Mouse (Mus musculus) left cerebral cortex, adult 11 months (tissue): ENCODE data around the gene Usp7.
"Not testable (repeated sequence)": the region's sequence is repeated elsewhere in the genome, so short reads cannot be mapped to it uniquely, and the experiment has no call there.

Experiments
- DNase-seq: peaks from one replicate; pipeline ENCODE4 v3.0.0; 2022; ENCODE audit warnings: low spot score

The Usp7 gene

DNA sequence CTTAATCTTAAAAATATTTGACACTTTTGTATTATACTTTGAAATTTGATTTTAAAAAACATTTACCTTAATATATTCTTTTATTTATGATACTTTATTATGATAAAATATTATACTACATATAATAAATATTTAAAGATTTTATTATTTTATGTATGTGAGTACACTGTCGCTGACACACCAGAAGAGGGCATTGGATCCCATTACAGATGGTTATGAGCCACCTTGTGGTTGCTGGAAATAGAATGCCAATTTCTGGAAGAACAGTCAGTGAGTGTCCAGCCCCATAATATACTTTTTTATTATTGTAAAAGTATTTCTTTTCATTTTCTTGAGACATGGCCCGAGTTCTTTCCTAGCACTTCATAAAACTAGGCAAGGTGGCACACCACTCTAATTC, 10.4 kb downstream of the Usp7 start:
- DNase-seq, result no peak

DNA sequence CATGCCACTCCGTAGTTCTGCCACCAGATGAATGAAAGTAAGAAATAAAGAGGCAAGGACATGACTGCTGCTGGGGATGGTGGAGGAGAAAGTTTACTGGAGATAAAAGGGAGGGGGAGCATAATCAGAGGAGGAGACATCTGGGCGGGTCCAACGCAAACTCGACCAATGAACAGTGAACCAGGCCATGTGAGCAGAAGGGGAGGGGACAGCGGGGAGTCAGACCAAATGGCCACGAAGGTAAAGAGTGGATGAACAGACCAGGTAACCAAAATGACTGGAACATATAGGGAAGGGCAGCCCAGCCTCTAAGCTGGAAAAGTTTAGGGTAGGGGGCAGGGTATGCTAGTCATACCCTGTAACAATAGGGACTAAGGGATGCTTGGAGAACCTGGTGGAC, 10.9 kb downstream of the Usp7 start:
- DNase-seq, result no peak

DNA sequence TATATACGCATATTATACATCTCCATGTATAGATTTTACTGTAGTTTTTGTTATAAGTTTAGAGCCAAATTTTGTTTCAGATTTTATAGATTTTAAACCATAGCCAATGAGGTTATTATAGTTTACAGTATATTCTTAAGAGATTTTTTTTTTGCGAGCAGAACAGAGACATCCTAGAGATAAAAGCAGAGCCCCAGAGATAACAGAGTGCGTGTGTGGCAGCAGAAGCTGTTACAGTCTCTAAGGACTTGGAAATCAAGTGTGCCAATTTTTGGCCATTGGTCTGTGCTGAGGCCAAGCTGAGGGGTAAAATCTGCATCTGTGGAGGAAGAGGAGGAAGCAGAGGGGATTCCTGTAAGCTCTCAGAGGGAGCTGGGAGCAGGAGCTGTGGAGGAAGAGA, 11.9 kb downstream of the Usp7 start:
- no peak for DNase-seq

DNA sequence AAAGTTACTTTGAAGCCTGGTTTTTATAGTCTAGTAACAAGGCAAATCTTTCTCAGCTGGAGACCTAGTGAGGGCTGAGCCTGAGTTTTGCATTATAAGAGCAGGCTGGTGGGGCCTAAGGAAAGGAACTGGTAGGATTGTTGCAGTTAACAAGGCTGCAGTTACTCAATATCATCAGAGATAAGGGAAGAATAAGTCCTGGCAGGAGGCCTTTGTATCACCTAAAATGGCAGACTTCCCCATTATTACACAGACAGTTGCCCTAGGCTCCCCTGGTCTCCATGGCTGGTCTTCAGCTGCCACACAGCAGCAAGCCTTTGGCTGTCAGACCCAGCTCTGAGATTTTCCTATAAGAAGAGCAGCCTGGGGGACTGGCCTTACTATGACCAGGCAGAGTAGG, 13.4 kb downstream of the Usp7 start:
- no peak for DNase-seq

DNA sequence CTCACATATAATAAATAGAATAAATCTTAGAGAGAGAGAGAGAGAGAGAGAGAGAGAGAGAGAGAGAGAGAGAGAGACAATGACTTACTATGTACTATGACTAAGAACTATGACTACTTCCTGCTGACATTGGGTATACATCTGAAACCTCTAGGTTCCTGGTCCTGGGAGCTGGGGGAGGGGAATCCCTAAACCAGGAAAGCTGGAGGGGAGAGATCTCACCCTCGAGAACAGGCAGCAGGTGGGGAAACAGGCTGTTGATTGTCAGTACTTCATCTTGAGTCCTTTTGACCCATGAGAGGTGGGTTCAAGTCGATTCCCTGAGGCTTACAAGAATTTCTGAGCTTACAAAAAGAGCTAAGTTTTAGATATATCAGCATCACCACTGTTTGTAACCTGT, 14.9 kb downstream of the Usp7 start:
- no peak for DNase-seq

DNA sequence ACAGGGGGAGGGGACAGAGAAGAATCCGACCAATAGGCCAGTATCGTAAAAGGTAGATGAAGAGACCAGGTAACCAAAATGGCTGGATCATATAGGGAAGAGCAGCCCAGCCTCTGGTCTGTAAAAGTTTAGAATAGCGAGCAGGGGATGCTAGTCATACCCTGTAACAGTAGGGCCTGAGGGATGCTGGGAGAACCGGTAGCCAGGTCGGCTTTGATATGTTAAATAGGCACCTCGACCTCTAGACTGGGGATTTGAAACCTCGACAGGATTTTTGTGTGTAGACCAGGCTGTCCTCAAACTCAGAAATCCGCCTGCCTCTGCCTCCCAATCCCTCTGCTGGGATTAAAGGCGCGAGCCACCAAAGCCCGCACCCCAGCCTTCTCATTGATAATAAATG, 15.5 kb downstream of the Usp7 start:
- no peak for DNase-seq

DNA sequence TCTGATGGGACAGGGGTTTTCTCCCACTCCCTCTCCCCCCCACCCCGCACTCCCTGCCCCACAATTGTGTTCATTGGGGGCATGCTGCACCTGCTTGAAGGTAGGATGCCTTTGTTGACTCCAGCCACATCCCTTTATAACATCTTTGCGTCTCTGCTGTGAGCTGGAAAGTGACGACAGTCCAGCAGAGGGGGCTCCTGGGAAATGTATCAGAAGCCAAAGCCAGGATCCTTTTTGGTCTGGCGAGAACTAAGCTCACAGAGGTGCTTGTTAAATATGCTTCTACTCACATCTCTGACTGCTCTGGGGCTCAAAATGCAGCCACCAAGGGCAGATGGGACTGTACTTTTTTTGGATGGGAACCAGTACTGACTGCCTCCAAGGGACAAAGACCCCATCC, 21.0 kb downstream of the Usp7 start:
- DNase-seq, result no peak

DNA sequence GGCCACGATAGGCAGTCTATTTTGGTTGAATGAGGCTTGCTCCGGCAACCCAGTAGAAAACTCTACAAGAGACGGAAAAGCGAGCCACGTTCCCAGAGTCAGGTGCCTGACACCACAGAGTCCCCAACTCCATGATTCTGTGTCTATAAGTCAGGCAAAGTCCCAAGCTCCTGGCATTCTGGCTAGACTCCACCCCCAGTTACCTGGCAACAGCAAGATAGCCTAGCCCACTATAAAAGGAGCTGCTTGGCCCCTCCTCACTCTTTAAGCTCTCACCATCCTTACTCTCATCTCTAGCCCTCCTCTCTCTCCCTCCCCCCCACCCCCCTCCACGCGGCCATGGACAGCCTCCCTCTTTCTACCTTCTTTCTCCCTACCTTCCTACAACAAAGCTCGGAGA, 21.8 kb downstream of the Usp7 start:
- not testable (repeated sequence) for DNase-seq

DNA sequence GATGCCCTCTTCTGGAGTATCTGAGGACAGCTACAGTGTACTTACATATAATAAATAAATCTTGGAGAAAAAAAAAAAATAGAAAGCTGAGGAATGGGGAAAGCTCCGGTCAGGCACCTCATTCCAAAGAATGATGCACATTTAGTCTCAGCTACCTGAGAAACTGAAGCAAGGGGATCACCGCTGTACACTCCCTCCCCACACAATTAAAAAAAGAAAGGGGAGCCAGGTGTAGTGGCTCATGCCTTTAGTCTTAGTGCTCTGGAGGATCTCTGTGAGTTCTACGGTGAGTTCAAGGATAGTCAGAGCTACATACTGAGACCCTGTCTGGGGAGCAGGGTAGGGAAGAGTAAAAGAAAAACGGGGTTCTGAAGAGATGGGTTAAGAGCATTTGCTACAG, 22.6 kb downstream of the Usp7 start:
- DNase-seq, result no peak

DNA sequence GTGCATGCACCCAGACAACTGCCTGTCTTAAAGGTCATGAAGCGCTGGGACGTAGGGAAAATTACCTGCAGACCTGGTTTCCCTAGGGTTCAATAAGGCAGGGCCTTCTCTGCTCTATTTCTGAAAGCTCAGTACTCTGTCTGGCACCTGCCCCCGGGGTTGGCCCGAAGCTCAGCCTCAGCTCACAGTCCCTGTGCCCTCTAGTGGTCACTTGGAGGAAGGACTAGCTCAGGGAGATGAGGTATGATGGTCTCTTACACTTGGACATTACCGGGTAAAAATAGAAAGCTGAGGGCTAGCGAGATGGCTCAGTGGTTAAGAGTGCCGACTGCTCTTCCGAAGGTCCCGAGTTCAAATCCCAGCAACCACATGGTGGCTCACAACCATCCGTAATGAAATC, 23.0 kb downstream of the Usp7 start:
- peak; percentile 53 for DNase-seq

DNA sequence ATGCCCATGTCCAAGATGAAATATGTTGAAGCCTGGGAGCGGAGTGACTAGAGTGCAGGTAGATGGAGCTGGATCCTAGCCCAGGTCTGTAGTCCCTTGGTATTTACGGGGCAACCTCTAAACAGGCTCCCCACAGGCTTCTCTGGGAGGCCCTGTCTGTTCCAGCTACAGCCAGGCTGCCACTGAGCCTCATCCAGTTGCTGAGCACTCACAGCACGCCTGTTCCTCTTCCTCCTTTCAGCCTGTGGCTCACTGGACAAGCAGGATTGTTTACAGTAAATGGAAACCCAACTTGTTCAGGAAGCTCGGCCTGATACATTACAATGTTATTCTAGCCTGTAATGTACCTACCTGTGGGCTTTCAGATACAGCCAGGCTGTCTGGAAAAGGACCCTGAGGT, 23.5 kb downstream of the Usp7 start:
- no peak for DNase-seq

DNA sequence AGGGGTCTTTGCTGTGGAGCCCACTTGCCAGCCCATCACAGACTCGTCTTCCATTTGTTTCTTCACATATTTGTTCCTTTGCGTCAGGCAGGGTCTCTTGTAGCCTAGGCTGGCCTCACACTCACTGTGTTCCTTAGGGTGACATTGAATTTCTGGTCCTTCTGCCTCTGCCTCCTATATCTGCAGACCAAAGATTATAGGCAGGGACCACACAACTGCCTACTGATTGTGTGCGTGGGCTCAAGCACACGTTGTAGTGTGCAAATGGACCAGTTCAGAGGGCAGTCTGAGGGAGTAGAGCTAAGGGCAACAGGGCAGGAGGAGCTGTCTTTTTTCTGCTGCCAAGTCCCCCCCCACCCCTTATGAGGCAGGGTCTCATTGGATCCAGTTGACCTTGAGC, 24.0 kb downstream of the Usp7 start:
- no peak for DNase-seq

DNA sequence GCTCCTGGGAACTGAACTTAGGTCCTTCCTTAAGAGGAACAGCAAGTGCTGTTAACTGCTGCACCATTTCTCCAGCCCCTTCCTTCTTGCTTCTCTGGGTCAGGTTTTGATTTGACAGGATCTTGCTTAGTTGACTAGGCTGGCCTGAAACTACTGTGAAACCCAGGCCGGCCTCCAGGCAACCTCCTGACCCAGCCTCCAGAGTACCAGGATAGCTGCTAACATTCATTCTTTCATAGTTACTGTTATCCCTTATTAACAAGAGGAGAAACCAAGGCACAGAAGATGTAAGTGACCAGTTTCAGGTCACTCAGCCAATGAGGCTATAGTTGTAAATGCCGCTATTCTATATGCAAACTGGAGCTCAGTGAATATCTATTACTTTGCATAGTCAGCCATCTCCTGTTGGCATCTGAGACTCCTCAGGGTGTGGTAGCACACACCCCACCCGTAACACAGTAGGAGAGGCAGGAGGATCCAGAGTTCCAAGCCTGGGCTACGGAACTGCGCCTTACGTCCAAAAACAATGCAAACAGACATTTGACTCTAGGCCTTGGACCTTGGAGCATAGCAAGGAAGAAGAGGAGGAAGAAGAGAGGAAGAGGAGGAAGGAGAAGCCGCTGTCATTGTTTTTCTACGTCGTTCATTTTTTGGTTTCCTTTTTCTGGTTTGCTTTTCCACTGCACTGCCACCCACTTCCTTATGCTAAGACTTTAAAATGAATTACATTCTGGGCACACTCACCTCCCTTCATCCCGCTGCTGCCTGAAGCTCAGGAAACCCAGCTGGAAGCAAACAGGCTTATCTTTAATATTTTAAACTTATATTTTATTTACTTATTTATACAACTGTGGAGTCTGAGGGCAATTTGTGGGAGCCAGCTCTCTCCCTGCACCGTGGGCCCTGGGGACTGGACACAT, 24.7 kb downstream of the Usp7 start:
- no peak for DNase-seq

DNA sequence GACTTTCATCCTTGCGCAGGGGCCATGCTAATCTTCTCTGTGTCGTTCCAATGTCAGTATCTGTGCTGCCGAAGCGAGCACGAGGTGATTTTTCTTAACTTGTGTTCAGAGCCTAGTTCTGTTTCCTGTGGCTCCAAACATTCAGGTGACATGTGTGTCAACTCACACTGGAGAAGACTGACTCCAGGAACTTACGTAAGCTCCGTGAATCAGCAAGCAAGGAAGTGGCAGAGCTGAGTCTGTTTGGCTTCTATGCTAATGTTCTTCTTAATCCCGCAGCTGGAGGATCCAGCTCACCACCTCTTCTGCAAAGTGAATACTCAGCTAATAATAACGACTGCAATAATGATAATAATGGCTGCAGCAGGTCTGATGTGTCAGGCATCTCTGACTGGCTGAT, 25.9 kb downstream of the Usp7 start:
- no peak for DNase-seq

DNA sequence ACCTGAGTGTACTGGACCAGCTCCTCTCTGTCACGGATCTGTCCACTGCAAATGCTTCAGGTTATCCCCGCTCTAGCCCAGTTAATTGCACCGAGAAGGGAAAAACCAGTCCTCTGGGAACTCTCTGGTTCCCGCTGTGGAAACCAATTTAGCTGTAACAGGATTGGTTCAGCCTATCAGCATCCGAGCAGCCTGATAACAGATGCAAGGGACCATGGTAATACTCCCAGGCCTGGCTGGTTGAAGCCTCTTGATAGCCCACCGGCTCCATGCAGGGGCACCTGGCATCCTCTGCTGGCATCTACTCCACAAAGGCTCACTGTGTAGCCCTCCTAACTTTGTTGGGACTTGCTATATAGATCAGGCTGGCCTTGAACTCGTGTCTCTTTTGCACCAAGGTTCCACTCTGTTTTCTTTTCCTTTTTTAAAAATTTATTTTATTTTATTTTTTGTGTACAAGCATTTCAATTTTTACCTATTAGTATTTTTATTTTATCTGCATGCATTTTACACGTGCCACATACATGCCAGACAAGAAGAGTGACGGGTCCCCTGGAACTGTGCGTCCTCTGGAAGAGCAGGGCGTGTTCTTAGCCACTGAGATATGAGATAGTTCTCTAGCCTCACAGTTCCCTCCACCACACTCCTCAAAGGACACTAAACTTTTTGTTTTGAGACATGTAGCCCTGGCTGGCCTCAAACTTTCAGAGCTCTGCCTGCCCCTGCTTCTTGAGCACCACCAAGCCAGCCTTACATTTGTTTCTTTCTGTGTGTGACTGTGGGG, 27.8 kb downstream of the Usp7 start:
- DNase-seq, result no peak

DNA sequence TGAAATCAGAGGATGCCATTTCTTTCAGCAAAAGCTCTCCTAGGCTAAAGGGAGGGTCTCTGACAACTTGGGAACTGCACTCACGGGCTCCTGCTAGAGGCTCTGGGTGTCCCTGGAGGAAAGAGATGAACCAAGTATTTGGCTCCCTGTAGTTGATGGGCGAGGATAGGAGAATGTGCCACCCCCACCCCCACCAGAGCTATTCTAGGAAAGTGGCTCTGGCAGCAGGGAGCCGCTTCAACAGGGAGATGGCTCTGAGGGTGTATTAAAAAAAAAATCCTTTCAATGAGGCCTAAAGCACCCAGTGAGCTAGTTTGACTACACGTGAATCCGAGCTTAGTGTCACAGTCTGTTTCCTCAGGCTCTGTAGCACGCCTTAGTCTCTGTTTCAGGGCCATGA, 29.1 kb downstream of the Usp7 start:
- DNase-seq, result no peak

DNA sequence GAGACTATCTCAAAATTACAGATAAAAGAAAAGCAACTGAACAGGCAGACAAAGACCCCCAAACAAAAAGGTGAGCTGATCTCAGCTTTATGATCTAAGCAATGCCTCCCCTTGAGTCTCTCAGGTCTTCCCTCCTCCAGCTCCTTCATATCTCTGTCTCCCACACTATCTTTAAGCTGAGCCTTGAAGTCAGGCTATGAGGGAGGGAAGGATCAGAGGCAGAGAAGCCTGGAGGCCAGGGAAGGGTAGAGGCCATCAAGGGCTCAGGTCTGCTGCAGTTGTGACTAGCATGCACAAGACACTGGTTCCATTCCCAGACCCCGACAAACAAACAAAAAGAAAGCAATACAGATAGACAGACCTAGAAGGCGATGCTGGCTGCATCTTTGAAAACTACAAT, 30.2 kb downstream of the Usp7 start:
- DNase-seq, result no peak

DNA sequence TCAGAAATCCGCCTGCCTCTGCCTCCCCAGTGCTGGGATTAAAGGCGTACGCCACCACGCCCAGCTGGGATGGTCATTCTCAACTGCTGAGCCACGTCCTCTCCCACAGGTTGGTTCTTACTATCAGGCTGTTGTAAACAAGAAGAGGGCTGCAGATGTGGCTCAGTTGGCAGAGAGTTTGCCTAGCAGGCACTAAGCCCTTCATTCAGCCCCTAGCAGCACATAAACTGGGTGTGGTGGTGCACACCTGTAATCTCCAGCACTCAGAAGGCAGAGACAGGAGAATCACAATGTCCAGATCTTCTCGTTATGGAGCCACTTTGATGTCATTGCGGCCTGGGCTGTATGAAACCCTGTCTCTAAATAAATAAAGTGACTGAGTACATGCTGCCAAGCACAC, 31.1 kb downstream of the Usp7 start:
- DNase-seq, result no peak

DNA sequence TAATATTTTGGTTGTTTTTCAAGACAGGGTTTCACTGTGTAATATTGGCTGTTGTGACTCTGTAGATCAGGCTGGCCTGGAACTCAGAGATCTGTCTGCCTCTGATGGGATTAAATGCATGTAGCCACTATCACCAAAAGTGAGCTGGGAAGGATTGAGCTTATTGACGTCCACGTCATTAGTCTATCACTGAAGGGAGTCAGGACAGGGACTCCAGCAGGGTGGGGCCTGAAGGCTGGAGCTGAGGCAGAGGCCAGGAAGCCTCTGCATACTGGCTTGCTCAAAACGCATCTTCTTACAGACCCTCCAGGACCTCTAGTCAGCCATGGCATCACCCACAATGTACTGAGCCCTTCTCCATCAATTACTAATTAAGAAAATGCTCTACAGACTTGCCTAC, 33.1 kb downstream of the Usp7 start:
- DNase-seq, result no peak

DNA sequence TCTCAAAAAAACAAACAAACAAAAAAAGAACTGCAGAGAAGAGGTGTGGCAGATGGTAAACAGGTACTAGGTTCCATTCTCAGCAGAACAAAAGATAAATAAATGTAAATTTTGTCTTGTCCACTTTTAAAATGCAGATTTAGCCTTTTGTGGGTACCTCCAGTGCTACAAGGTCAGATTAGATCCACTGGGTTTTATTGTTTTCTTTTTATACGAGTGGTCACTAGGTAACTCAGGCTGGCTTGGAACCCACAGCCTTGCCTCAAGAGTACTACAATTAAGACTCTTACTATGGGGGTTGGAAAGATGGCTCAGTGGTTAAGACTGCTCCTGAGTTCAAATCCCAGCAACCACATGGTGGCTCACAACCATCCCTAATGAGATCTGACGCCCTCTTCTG, 33.9 kb downstream of the Usp7 start:
- no peak for DNase-seq

DNA sequence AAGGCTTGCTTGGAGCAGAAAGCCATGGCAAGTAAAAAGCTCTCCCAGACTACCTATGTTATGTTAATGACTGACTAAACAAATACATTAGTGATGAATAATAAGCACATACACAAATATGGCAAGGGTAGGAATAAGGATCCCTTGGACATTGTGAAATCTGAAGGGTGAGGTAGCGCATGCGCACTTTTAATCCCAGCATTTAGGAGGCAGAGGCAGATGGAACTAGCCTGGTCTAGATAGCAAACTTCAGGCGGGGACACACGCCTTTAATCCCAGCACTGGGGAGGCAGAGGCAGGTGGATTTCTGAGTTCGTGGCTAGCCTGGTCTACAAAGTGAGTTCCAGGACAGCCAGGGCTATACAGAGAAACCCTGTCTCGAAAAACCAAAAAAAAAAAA, 34.5 kb downstream of the Usp7 start:
- DNase-seq, result not testable (repeated sequence)

DNA sequence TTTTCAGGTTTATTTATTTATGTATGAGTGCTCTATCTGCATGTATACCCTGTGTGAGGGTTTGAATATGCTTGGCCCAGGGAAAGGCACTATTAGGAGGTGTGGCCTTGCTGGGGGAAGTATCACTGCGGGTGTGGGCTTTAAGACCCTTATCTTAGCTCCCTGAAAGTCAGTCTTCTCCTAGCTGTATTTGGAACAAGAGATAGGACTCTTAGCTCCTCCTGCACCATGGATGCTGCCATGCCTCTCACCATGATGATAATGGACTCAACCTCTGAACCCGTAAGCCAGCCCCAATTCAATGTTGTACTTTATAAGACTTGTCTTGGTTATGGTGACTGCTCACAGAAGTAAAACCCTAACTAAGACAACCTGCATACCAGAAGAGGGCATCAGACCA, 39.8 kb downstream of the Usp7 start:
- DNase-seq, result no peak

DNA sequence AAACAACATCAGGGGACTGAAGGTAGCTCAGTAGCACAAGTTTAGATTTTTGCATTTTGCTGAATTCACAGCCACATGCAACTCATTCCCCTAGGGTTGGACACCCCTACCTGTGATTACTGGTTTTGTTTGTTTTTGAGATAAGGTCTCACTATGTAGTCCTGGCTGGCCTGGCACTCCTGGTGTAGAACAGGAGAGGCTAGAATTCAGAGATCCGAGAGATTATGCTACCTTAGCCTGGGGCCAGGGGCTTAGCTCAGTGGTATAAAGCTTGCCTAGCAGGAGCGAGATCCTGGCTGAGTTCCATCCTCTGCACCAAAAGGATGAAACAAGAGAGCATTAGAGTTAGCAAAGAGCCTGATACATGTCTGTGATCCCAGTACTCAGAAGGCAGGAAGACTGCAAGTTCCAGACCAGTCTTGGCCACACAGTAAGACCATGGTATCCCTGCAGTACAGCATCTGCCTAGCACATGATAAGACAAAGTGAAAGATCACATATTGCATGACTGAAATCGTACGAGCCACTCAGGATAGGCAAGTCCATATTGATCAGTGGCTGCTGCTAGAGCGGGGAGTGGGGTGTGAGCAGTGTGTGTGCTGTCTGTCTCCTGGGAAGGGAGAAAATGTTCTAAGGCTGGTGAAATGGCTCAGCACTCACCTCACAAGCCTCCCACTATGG, 40.4 kb downstream of the Usp7 start:
- DNase-seq, result no peak
